Mouse (Mus musculus) intestine, embryonic 16.5 days (tissue): ENCODE results near the gene Stx2. TPM values are rescaled to one million over a fixed set of nuclear protein-coding genes. Genes with fewer than 3 reads are reported as not detected.
"Not testable (repeated sequence)": the region's sequence is repeated elsewhere in the genome, so short reads cannot be mapped to it uniquely, and the experiment has no call there.

ENCODE experiments used
- ATAC-seq: fragments of 200-750 bp; cut with Nextera tagmentation; 2 replicates; pipeline ENCODE4 v1.8.0; 2017; ENCODE audit warnings: moderate TSS enrichment, moderate library complexity
- H3K27ac ChIP-seq: fragments of 300-500 bp; sonication (generic); 2 replicates; pipeline ENCODE4 v1.5.1; 2014; ENCODE audit warnings: mild to moderate bottlenecking, low read length
- H3K27me3 ChIP-seq: fragments of 300-500 bp; sonication (generic); replicated peaks from 2 replicates; pipeline ENCODE4 v1.6.1; 2014; ENCODE audit warnings: low read length, control low read depth, mixed read lengths; ENCODE audit not compliant: control insufficient read depth, insufficient read depth
- H3K36me3 ChIP-seq: fragments of 300-500 bp; sonication (generic); 2 replicates; pipeline ENCODE4 v1.6.1; 2014; ENCODE audit warnings: low read length, control low read depth; ENCODE audit not compliant: control insufficient read depth, insufficient read depth
- H3K4me1 ChIP-seq: fragments of 300-500 bp; sonication (generic); 2 replicates; pipeline ENCODE4 v1.6.1; 2014; ENCODE audit warnings: low read length, control low read depth, mixed read lengths; ENCODE audit not compliant: control insufficient read depth, insufficient read depth
- H3K4me2 ChIP-seq: fragments of 300-500 bp; sonication (generic); 2 replicates; pipeline ENCODE4 v1.6.1; 2014; ENCODE audit warnings: low read depth, low read length, control low read depth
- H3K4me3 ChIP-seq: fragments of 300-500 bp; sonication (generic); 2 replicates; pipeline ENCODE4 v1.5.1; 2014; ENCODE audit warnings: mild to moderate bottlenecking, low read length
- H3K9ac ChIP-seq: fragments of 300-500 bp; sonication (generic); 2 replicates; pipeline ENCODE4 v1.6.1; 2014; ENCODE audit warnings: low read depth, low read length
- H3K9me3 ChIP-seq: fragments of 300-500 bp; sonication (generic); 2 replicates; pipeline ENCODE4 v1.6.1; 2016; ENCODE audit warnings: low read length, control low read depth; ENCODE audit not compliant: control insufficient read depth
- whole genome bisulfite sequencing: fragments of 180-500 bp; shearing (Covaris S2); extraction: QIAGEN DNeasy Blood & Tissue Kit; methylation state at CpG from one replicate; pipeline ENCODE4 v1.1.7; 2014; 5-methylcytosine and 5-hydroxymethylcytosine counted together
- polyA plus RNA-seq: library from polyadenylated mRNA; unstranded; fragments of >200 nt; fragmentation: Nextera tagmentation; extraction: Ambion mirVana; gene quantifications from 2 replicates; pipeline ENCODE4 v1.2.1, GENCODE M21; 2015

Stx2 gene
- polyA plus RNA-seq, 1 experiment from 2014 or later, result 19.9 TPM

DNA sequence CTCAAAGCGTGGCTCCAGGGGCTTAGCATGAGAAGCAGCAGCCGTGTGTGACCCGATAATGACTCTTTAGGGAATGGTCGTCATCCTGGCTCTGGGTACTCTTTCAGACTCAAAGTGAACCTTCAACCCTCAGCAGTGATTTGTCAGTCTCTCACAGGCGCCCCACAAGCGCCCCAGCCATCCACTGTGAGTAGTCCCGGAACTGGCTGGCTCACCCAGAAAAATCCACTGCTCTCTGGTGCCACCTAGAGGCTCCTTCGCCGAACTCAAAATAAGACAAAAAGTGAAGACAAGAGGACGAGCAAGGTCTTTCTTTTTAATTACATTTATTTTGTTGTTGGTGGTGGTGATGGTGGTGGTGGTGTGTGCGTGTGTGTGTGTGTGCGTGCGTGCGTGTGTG lies 37.1 kb downstream of the Stx2 start:
- no peaks in the 10 kb centered on the region for H3K27me3 ChIP-seq
- no peak overlapping the region for H3K4me3 ChIP-seq
- ATAC-seq, result peak; percentile 59; the same call in 1 of the 2 replicates
- no peaks in the 10 kb centered on the region for H3K9me3 ChIP-seq
- no peaks in the 10 kb centered on the region for H3K4me1 ChIP-seq
- H3K9ac ChIP-seq, result peak overlapping the region; percentile 43; the same call in 1 of the 2 replicates
- no peak overlapping the region for H3K4me2 ChIP-seq
- no peaks in the 10 kb centered on the region for H3K36me3 ChIP-seq
- WGBS, result 17% methylated on average over 14 of the region's 14 CpGs
- no peak overlapping the region for H3K27ac ChIP-seq

DNA sequence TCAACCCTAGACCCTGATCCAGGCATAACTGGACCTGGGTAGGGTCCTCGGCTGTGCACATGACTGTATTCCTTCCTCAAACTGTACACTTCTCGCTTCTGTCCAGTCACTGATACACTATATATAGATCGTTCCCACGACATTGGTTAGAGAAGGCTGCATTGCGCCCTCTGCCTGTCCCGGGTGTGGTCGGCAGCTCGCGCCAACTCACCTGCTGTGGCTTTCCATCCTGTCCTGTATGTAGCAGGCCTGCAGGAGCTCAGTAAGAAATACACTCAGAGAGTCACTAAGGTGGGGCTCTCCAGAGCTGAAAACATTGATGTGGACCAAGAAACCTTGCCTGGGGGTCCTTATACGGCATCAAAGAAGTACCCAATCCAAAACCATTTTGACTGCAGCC lies 37.5 kb downstream of the Stx2 start:
- 66% methylated on average over 10 of the region's 10 CpGs for WGBS
- Histone ChIP-seq H3K27ac (no peak overlapping the region), H3K36me3 (no peaks in the 10 kb centered on the region), H3K9me3 (no peaks in the 10 kb centered on the region), H3K4me1 (no peaks in the 10 kb centered on the region), H3K4me3 (no peak overlapping the region), H3K9ac (peak overlapping the region; percentile 43; the same call in 1 of the 2 replicates), H3K27me3 (no peaks in the 10 kb centered on the region), H3K4me2 (no peak overlapping the region)
- ATAC-seq, result no peak

DNA sequence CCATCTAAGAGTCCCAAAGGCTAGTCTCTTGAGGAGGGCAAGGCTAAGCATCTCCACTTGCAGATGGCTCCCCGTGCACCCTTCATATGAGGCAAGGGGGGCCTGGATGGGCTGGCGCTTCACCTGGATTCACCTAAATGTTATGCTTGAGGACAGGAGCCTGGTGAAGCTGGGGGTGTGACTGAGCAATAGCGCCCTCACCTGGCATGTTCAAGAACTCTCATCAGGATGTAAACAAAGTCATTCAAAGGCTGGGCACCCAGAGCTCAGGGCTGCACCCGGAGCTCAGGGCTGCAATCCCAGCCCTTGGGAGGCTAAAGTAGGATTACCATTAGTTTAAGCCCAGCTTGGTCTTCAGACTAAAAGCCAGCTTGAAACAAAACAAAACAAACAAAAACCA lies 44.0 kb downstream of the Stx2 start:
- H3K9me3 ChIP-seq, result 0 out of 2 replicates have a peak, but pooled peaks cover 3% of the 10 kb centered on the region
- no peak overlapping the region for H3K4me3 ChIP-seq
- 52% methylated on average over 4 of the region's 4 CpGs for WGBS
- no peaks in the 10 kb centered on the region for H3K36me3 ChIP-seq
- H3K9ac ChIP-seq, result no peak overlapping the region
- H3K27ac ChIP-seq, result no peak overlapping the region
- no peak for ATAC-seq
- H3K27me3 ChIP-seq, result no peaks in the 10 kb centered on the region
- no peak overlapping the region for H3K4me2 ChIP-seq
- no peaks in the 10 kb centered on the region for H3K4me1 ChIP-seq

DNA sequence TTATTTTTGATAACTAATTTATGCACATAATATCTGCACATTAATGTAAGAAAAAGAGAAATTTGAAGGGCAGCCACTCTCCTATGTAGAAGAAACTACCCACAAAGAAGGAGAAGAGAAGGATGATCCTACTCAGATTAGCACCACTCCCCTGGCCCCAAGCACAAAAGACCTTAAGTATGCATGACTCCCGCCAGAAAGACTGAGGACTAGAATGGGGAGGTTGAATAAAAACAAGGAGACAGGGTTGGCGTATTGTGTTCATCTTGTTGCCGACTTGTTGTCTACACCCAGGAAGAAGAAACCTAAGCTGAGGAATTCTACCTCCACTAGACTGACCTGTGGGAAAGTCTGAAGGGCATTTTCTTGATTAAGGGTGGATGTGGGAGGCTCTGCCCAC lies 49.5 kb downstream of the Stx2 start:
- H3K27ac ChIP-seq, result no peak overlapping the region
- H3K27me3 ChIP-seq, result no peaks in the 10 kb centered on the region
- no peak for ATAC-seq
- no peak overlapping the region for H3K4me3 ChIP-seq
- no peaks in the 10 kb centered on the region for H3K4me1 ChIP-seq
- no peak overlapping the region for H3K9ac ChIP-seq
- no peak overlapping the region for H3K4me2 ChIP-seq
- 90% methylated on average over 3 of the region's 3 CpGs for WGBS
- 0 out of 2 replicates have a peak, but pooled peaks cover 3% of the 10 kb centered on the region for H3K9me3 ChIP-seq
- no peaks in the 10 kb centered on the region for H3K36me3 ChIP-seq

DNA sequence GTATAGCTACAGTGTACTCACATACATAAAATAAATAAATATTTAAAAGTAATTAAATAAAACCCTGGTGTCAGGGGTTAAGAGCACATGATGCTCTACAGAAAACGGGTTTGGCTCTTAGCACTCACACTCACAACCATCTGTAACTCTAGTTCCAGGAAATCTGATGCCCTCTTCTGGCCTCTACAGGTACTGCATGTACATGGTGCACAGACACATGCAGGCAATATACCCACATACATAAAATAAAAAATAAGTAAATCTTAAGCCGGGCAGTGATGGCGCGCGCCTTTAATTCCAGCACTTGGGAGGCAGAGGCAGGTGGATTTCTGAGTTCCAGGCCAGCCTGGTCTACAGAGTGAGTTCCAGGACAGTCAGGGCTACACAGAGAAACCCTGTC lies 54.0 kb downstream of the Stx2 start:
- not testable (repeated sequence) for H3K27ac ChIP-seq, H3K4me3 ChIP-seq, H3K9me3 ChIP-seq, H3K36me3 ChIP-seq, ATAC-seq, H3K9ac ChIP-seq, H3K4me1 ChIP-seq, H3K4me2 ChIP-seq
- 90% methylated on average over 5 of the region's 5 CpGs for WGBS
- peaks cover 11% of the 10 kb centered on the region; the same call in 1 of the 2 replicates for H3K27me3 ChIP-seq

DNA sequence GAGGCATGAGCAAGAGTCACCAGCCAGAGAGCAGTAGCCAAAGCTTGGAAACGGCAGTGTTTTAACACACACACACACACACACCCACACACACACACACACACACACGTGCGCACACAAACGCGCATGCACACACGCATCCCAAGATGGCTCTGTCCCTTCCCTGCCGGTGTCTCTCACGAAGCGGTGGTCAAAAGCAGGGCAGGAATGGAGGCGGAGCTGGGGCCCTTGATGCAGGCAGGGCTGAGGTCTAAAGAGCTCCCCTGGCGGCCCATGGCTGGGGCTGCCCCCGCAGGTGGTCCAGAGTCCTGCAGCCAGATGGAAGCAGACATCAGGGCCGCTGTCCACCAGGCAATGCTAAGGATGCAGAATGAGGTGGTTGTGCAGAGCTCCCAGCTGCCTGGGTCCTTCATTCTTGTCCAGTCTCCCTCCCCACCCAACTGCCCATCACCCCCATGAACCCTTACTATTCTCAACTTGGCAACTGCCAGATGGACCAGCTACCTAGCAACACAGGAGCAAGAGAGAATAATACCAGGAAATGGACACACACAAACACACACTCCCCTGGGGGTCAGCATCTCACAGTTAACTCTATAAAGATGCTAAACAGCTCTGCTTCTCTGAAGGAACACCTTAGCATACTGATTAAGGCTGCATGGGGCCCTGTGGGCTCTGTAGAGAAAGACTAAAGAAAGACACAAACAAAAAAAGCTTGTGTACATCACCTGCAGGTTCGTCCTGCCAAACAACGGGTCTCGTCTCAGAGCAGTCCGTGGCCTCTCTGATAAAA lies 54.9 kb downstream of the Stx2 start, which contains the start of gene Rimbp2:
Gene Rimbp2 (minus strand): TSS at position 209 of the 793 bp plus-strand sequence.
- H3K4me3 ChIP-seq, result peak within 1 kb of the TSS; percentile 35
- H3K9ac ChIP-seq, result peak within 1 kb of the TSS; percentile 4; the same call in 1 of the 2 replicates
- no peaks in the 10 kb centered on the region for H3K36me3 ChIP-seq
- WGBS, result 12% methylated on average over 17 of the region's 17 CpGs
- H3K4me2 ChIP-seq, result peak within 1 kb of the TSS; percentile 47
- H3K4me1 ChIP-seq, result peaks cover 4% of the 10 kb centered on the region; the same call in 1 of the 2 replicates
- peaks cover 11% of the 10 kb centered on the region; the same call in 1 of the 2 replicates for H3K27me3 ChIP-seq
- ATAC-seq, result 0 out of 2 replicates have a peak, but pooled peaks have one; percentile 31
- no peaks in the 10 kb centered on the region for H3K9me3 ChIP-seq
- H3K27ac ChIP-seq, result no peak within 1 kb of the TSS

DNA sequence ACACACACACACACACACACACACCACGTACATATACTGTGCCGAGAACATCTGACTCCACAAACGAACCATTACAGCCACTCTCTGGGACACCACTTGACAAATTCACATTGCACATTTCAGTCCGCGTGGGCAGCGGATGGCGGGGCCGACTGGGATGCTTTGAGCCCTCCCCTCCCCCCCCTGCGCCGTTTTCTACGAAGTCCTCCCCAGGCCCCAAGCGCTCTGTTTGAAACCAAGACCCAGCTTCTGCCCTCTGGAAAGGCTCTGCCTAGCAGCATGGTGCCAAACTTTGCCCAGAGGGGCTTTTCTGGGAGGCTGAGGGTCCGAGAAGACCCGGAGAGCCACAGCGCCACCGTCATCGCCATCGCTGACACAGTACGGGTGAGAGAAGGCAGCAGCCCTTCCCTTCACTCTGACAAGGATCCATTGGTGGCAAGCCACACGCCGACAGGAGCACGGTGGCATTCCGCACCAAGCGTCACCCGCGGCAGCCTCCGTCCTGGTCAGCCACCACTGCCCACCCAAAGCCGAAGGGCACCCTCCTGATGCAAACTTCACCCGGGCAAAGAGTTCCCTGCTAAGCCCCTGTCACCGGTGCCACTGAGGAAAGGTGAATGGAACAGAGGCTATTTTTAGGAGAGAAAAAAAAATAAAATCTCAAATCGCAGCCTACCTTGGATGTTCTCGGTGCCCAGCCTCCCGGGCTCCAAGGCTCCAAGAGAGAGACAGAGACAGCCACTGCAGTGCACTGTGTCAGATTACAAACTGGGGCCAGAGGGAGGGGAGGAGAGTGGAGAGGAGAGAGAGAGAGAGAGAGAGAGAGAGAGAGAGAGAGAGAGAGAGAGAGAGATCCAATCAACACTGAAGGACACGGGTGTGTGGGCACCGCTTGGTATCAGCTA lies 55.8 kb downstream of the Stx2 start:
- Histone ChIP-seq H3K4me2 (peak overlapping the region; percentile 47), H3K27me3 (peaks cover 11% of the 10 kb centered on the region; the same call in 1 of the 2 replicates), H3K27ac (no peak overlapping the region), H3K4me3 (peak overlapping the region; percentile 35), H3K9me3 (no peaks in the 10 kb centered on the region), H3K9ac (peak overlapping the region; percentile 4; the same call in 1 of the 2 replicates), H3K36me3 (no peaks in the 10 kb centered on the region), H3K4me1 (peaks cover 4% of the 10 kb centered on the region; the same call in 1 of the 2 replicates)
- WGBS, result 2% methylated on average over 35 of the region's 35 CpGs
- ATAC-seq, result no peak

DNA sequence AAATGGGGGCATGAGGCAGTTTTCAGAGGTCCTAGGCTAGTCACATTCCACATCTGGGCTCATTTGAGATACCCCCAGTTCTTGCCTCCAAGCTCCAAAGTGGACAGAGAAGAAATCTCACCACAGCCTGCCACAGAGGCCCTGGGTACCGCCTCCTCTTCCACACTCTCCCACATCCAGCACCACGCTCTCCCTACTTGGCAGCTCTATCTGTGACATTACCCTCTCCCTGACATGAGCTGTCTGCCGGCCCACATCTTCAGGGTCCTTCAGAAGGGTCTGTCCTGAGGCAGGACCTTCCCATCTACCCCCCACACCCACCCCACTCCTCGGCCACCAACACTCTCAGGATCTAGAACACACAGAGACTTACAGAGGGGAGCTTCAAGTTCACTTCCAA lies 56.9 kb downstream of the Stx2 start:
- Histone ChIP-seq H3K27ac (no peak overlapping the region), H3K4me3 (no peak overlapping the region), H3K36me3 (no peaks in the 10 kb centered on the region), H3K9me3 (no peaks in the 10 kb centered on the region), H3K27me3 (peaks cover 11% of the 10 kb centered on the region; the same call in 1 of the 2 replicates), H3K9ac (no peak overlapping the region), H3K4me2 (no peak overlapping the region), H3K4me1 (peaks cover 4% of the 10 kb centered on the region; the same call in 1 of the 2 replicates)
- ATAC-seq, result no peak
- 46% methylated on average over 4 of the region's 4 CpGs for whole genome bisulfite sequencing

DNA sequence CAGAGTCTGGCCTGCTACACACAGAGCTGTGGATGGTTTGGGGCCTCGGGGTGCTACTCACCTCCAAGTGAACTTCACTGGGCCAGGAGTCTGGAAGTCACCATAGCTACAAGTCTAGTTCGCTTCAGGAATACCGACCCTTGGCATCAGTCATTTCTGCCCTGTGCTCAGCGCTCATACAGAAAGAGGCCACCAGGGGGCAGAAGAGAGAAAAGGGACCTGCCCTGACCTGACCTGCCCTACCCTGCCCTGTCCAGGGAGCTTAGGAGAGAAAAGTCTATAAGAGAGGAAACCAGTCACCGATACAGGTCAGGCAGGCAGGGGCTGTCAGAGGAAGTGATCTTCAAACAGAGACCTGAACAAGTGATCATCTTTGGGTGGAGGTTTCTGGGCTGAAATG lies 61.3 kb downstream of the Stx2 start:
- no peak overlapping the region for H3K27ac ChIP-seq
- H3K9me3 ChIP-seq, result no peaks in the 10 kb centered on the region
- H3K4me3 ChIP-seq, result no peak overlapping the region
- H3K27me3 ChIP-seq, result no peaks in the 10 kb centered on the region
- H3K4me1 ChIP-seq, result no peaks in the 10 kb centered on the region
- WGBS, result 75% methylated on average over 5 of the region's 5 CpGs
- no peaks in the 10 kb centered on the region for H3K36me3 ChIP-seq
- H3K4me2 ChIP-seq, result no peak overlapping the region
- ATAC-seq, result no peak
- H3K9ac ChIP-seq, result no peak overlapping the region
